Mouse (Mus musculus): ENCODE results near the gene Hoxd11. TPM values are rescaled to one million over a fixed set of nuclear protein-coding genes. Genes with fewer than 3 reads are reported as not detected.
A peak's percentile ranks its signal among the peaks of the same experiment; 100 is the strongest.

The Hoxd11 gene
- polyA plus RNA-seq, 1 experiment from 2014 or later = not detected

GRCm38 (mm10) chr2:74710929-74711543 is 31.7 kb downstream of the Hoxd11 start:
- WGBS = 1% methylated on average over 16 of the region's 16 CpGs
- Histone ChIP-seq H3K36me3 (no peaks in the 10 kb centered on the region), H3K27me3 (peaks cover 99% of the 10 kb centered on the region), H3K4me3 (no peak overlapping the region), H3K4me2 (no peak overlapping the region), H3K4me1 (peaks cover 16% of the 10 kb centered on the region; the same call in 1 of the 2 replicates), H3K27ac (no peak overlapping the region), H3K9me3 (no peaks in the 10 kb centered on the region), H3K9ac (no peak overlapping the region)
- ATAC-seq (ENCODE audit: borderline replicate concordance, extremely low read depth, low FRiP score, low TSS enrichment) = no peak

DNA sequence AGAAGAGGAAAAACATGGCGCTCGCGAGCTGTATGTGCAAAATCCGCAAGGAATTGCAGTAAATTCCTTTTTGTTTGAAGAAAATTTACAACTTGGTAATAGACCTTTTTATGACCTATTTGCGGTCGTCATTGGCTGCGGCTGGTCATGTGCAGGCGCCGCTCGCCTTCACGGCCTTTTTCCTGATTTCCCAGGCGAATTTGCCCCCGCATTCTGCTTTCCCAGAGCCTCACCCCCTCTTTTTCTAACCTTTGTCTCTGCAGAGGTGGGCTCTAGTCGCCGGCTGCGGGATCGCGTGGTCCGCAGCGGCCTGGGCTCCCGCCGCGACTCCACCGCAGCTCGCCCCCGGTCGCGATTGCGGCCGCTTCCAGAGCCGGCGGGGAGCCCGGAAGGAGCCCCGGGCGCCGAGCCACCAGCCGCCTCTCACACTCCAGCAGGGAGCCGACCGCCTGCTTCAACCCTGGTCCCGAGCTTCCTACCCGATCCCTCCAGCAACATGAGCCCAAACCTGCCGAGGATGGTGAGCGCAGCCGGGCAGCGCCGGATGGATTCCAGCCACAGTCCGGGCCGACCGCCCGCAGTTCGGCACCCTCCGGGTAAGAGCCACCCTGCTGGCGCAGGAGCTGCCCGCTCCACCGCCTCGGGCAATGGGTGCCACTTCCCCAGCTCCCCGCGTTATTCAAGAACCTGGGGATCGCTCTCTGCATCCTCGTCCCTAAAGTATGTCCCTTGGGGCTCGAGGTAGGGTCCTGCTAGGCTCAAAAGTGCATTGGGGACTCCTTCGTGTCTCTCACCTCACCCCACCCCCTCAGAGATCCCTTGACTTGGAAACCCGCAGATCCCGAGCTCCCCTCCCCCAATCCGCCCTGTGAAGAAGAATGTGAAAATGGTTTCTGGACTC is 32.6 kb downstream of the Hoxd11 start, which contains the start of the genes Hoxd3 and Hoxd4:
Gene Hoxd3 (plus strand): TSS at position 207 of the 901 bp plus-strand sequence.
Gene Hoxd4 (plus strand): TSS at position 209 of the 901 bp plus-strand sequence.
- peak; percentile 33; the same call in 1 of the 2 replicates for ATAC-seq (ENCODE audit: borderline replicate concordance, extremely low read depth, low FRiP score, low TSS enrichment)
- Histone ChIP-seq H3K9me3 (no peaks in the 10 kb centered on the region), H3K4me1 (peaks cover 16% of the 10 kb centered on the region; the same call in 1 of the 2 replicates), H3K4me3 (peak within 1 kb of the TSS; percentile 16), H3K4me2 (peak within 1 kb of the TSS; percentile 41), H3K27ac (no peak within 1 kb of the TSS), H3K36me3 (no peaks in the 10 kb centered on the region), H3K27me3 (peaks cover 99% of the 10 kb centered on the region), H3K9ac (no peak within 1 kb of the TSS)
- WGBS = under 1% methylated on average over 65 of the region's 65 CpGs

- H3K36me3 ChIP-seq = no peaks in the 10 kb centered on the region
- no peak overlapping the region for H3K4me2 ChIP-seq
- WGBS = 7% methylated on average over 19 of the region's 19 CpGs
- no peak for ATAC-seq (ENCODE audit: borderline replicate concordance, extremely low read depth, low FRiP score, low TSS enrichment)
- no peak overlapping the region for H3K4me3 ChIP-seq
- no peak overlapping the region for H3K27ac ChIP-seq
- H3K4me1 ChIP-seq = peaks cover 16% of the 10 kb centered on the region; the same call in 1 of the 2 replicates
- H3K9me3 ChIP-seq = no peaks in the 10 kb centered on the region
- peaks cover 99% of the 10 kb centered on the region for H3K27me3 ChIP-seq
- H3K9ac ChIP-seq = no peak overlapping the region
These were observed 34.1 kb downstream of the Hoxd11 start for GRCm38 (mm10) chr2:74713239-74714150.

DNA sequence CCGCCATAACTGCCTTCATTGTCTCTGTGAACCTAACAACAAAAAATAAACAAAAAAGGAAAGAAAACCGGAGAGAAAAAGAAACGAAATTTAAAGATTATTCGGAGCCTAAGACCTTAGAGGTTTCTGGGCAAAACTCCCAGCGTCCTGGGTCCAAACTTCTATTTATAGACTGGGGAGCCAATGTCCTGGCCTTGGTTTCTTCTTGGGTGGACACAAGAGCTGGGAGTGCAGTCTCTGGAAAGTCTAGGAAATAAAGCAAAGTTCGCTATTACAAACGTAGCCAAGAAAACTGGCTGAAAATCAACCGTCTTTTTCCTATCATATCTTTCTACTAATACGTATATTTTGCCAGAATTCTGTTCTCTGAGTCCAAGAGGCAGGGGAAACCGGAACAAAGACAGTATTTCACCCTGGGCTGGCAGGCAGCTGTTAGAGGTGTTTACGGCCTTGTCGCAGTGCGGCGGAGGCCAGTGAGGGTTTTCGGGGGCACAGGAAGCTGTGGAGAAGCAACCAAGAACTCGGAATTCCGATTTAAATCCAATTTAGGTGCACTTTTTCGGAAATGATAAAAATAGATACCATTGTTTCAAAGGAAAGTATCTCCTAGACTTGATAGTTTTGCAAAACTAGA is 34.9 kb downstream of the Hoxd11 start:
- Histone ChIP-seq H3K27me3 (peaks cover 99% of the 10 kb centered on the region), H3K4me2 (no peak overlapping the region), H3K4me1 (peaks cover 16% of the 10 kb centered on the region; the same call in 1 of the 2 replicates), H3K9ac (no peak overlapping the region), H3K4me3 (no peak overlapping the region), H3K9me3 (no peaks in the 10 kb centered on the region), H3K27ac (no peak overlapping the region), H3K36me3 (no peaks in the 10 kb centered on the region)
- 5% methylated on average over 18 of the region's 18 CpGs for WGBS
- ATAC-seq (ENCODE audit: borderline replicate concordance, extremely low read depth, low FRiP score, low TSS enrichment) = no peak

GRCm38 (mm10) chr2:74714881-74715280 is 35.5 kb downstream of the Hoxd11 start:
- Histone ChIP-seq H3K4me1 (peaks cover 16% of the 10 kb centered on the region; the same call in 1 of the 2 replicates), H3K4me3 (no peak overlapping the region), H3K9ac (no peak overlapping the region), H3K9me3 (no peaks in the 10 kb centered on the region), H3K4me2 (no peak overlapping the region), H3K36me3 (no peaks in the 10 kb centered on the region), H3K27me3 (peaks cover 99% of the 10 kb centered on the region), H3K27ac (no peak overlapping the region)
- ATAC-seq (ENCODE audit: borderline replicate concordance, extremely low read depth, low FRiP score, low TSS enrichment) = no peak
- 2% methylated on average over 14 of the region's 14 CpGs for WGBS

GRCm38 (mm10) chr2:74715504-74716241 is 36.3 kb downstream of the Hoxd11 start:
- Histone ChIP-seq H3K9ac (no peak overlapping the region), H3K4me3 (peak overlapping the region; percentile 22; the same call in 1 of the 2 replicates), H3K4me1 (peaks cover 16% of the 10 kb centered on the region; the same call in 1 of the 2 replicates), H3K9me3 (no peaks in the 10 kb centered on the region), H3K36me3 (no peaks in the 10 kb centered on the region), H3K27me3 (peaks cover 99% of the 10 kb centered on the region), H3K27ac (no peak overlapping the region), H3K4me2 (peak overlapping the region; percentile 51)
- peak; percentile 67; the same call in 1 of the 2 replicates for ATAC-seq (ENCODE audit: borderline replicate concordance, extremely low read depth, low FRiP score, low TSS enrichment)
- 3% methylated on average over 26 of the region's 26 CpGs for WGBS

GRCm38 (mm10) chr2:74720384-74720783 is 41.0 kb downstream of the Hoxd11 start:
- H3K4me3 ChIP-seq = no peak overlapping the region
- no peak overlapping the region for H3K9ac ChIP-seq
- no peaks in the 10 kb centered on the region for H3K9me3 ChIP-seq
- ATAC-seq (ENCODE audit: borderline replicate concordance, extremely low read depth, low FRiP score, low TSS enrichment) = no peak
- no peak overlapping the region for H3K27ac ChIP-seq
- WGBS = 12% methylated on average over 2 of the region's 2 CpGs
- H3K4me2 ChIP-seq = no peak overlapping the region
- peaks cover 100% of the 10 kb centered on the region for H3K27me3 ChIP-seq
- H3K4me1 ChIP-seq = peaks cover 6% of the 10 kb centered on the region; the same call in 1 of the 2 replicates
- no peaks in the 10 kb centered on the region for H3K36me3 ChIP-seq

GRCm38 (mm10) chr2:74720955-74721491 is 41.7 kb downstream of the Hoxd11 start:
- peaks cover 100% of the 10 kb centered on the region for H3K27me3 ChIP-seq
- 14% methylated on average over 5 of the region's 5 CpGs for WGBS
- H3K9me3 ChIP-seq = no peaks in the 10 kb centered on the region
- H3K4me1 ChIP-seq = peaks cover under 1% of the 10 kb centered on the region; the same call in 1 of the 2 replicates
- H3K4me3 ChIP-seq = no peak overlapping the region
- H3K36me3 ChIP-seq = no peaks in the 10 kb centered on the region
- no peak overlapping the region for H3K4me2 ChIP-seq
- H3K27ac ChIP-seq = no peak overlapping the region
- no peak overlapping the region for H3K9ac ChIP-seq
- ATAC-seq (ENCODE audit: borderline replicate concordance, extremely low read depth, low FRiP score, low TSS enrichment) = no peak

DNA sequence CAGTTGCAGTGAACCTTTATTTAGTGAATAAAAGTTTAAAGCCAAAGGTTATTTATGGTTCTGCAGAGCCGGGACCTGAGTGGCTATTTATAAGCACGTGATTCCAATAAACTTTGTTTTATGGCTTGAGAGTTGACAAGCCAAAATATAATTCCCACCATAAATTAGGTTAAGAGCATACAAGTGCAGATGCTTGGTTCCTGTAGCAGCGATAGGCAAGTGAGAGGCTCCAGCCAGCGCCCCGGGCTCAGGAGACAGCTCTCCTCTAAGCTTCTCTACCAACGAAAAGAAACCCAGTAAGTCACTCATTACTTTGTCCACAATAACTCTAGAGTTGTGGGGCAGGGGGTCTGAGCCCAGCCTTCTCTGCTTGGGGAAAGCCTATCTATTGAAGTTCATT is 42.5 kb downstream of the Hoxd11 start:
- WGBS = 9% methylated on average over 6 of the region's 6 CpGs

GRCm38 (mm10) chr2:74722949-74723348 is 43.6 kb downstream of the Hoxd11 start:
- H3K36me3 ChIP-seq = no peaks in the 10 kb centered on the region
- no peaks in the 10 kb centered on the region for H3K9me3 ChIP-seq
- H3K4me2 ChIP-seq = no peak overlapping the region
- 12% methylated on average over 8 of the region's 8 CpGs for WGBS
- no peak for ATAC-seq (ENCODE audit: borderline replicate concordance, extremely low read depth, low FRiP score, low TSS enrichment)
- no peak overlapping the region for H3K4me3 ChIP-seq
- H3K27me3 ChIP-seq = peaks cover 100% of the 10 kb centered on the region
- H3K27ac ChIP-seq = no peak overlapping the region
- no peak overlapping the region for H3K9ac ChIP-seq
- H3K4me1 ChIP-seq = no peaks in the 10 kb centered on the region

More for the DNA sequence above, 42.5 kb downstream of the Hoxd11 start:
- H3K9ac ChIP-seq = no peak overlapping the region
- H3K27me3 ChIP-seq = peaks cover 100% of the 10 kb centered on the region
- H3K4me2 ChIP-seq = no peak overlapping the region
- no peak for ATAC-seq (ENCODE audit: borderline replicate concordance, extremely low read depth, low FRiP score, low TSS enrichment)
- H3K27ac ChIP-seq = no peak overlapping the region
- H3K4me3 ChIP-seq = no peak overlapping the region
- no peaks in the 10 kb centered on the region for H3K4me1 ChIP-seq
- H3K36me3 ChIP-seq = no peaks in the 10 kb centered on the region
- no peaks in the 10 kb centered on the region for H3K9me3 ChIP-seq
